In the genomic region with DNA sequence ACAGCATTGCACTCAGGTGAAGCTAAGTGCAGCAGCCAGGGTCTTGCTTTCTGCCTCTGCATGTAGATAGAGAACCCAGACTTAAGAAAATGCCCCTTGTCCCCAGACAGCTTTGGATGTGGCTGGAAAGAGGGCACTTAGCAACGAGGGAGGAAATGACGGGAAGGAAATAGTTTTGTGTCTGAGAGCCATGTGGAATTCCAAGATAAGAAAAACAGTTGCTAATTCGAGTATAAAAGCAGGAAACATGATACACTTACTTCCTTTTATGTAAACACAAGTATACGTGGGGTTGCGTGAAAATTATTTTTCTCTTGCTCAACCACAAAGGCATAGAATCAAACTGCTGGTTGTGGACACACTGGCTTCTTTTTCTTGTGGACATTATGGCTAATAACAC, we compare ENCODE assay signal across 8 mouse cellular contexts. TPM values are rescaled to one million over a fixed set of nuclear protein-coding genes. Genes with fewer than 3 reads are reported as not detected.
DNase-seq lines count a peak whose midpoint lies in the region; ATAC-seq and TF ChIP-seq lines count a peak whose summit lies in the region.

A gene (plus strand): TSS at position 312 of the 400 bp plus-strand sequence.

- no peaks in the 10 kb centered on the region for H3K4me1 ChIP-seq in embryonic facial prominence, embryonic 14.5 days (ENCODE audit: control insufficient read depth, insufficient read depth, low read length)
- H3K4me1 ChIP-seq in embryonic facial prominence, embryonic 10.5 days = no peaks in the 10 kb centered on the region
- peaks cover 0 to 8% of the 10 kb centered on the region in 2 experiments; a peak in 2 of 4 replicates for H3K4me1 ChIP-seq in MEL (ENCODE audit: control insufficient read depth in 1 of 2, insufficient read depth in 2 of 2, low read length in 2 of 2)
- no peaks in the 10 kb centered on the region; the same call in 1 of the 2 replicates for H3K4me1 ChIP-seq in heart, embryonic 16.5 days (ENCODE audit: control insufficient read depth, insufficient read depth, low read length)
- H3K4me1 ChIP-seq in lung, embryonic 14.5 days (ENCODE audit: insufficient read depth) = no peaks in the 10 kb centered on the region
- no peaks in the 10 kb centered on the region for H3K4me1 ChIP-seq in hindbrain, embryonic 11.5 days (replicated peaks; ENCODE audit: control insufficient read depth, insufficient read depth, low read length)

- H3K27me3 ChIP-seq in embryonic facial prominence, embryonic 14.5 days (replicated peaks; ENCODE audit: control insufficient read depth, insufficient read depth, low read length) = no peaks in the 10 kb centered on the region
- H3K27me3 ChIP-seq in embryonic facial prominence, embryonic 10.5 days (replicated peaks; ENCODE audit: low read depth, poor library complexity, severe bottlenecking) = no peaks in the 10 kb centered on the region
- no peaks in the 10 kb centered on the region; a peak in 1 of 4 replicates for H3K27me3 ChIP-seq in MEL (ENCODE audit: control insufficient read depth in 1 of 2, insufficient read depth in 2 of 2, low read length in 2 of 2)
- no peaks in the 10 kb centered on the region for H3K27me3 ChIP-seq in heart, embryonic 16.5 days (ENCODE audit: control insufficient read depth, insufficient read depth, low read length)
- H3K27me3 ChIP-seq in lung, embryonic 14.5 days (ENCODE audit: insufficient read depth, low read length) = no peaks in the 10 kb centered on the region
- H3K27me3 ChIP-seq in hindbrain, embryonic 11.5 days (ENCODE audit: control insufficient read depth, insufficient read depth, low read length) = no peaks in the 10 kb centered on the region

- no peak for TF ChIP-seq CTCF in MEL (IDR thresholded peaks at IDR 0.05 in 2 of 3, conservative IDR thresholded peaks at IDR 0.05 in 1 of 3; ENCODE audit: control insufficient read depth in 1 of 3, insufficient read depth in 1 of 3, low read depth in 2 of 3, low read length in 3 of 3, poor library complexity in 1 of 3, severe bottlenecking in 1 of 3)
- TF ChIP-seq CTCF in lung, embryonic 14.5 days (IDR thresholded peaks at IDR 0.05; ENCODE audit: low read depth) = no peak

- peak within 1 kb of the TSS; percentile 14; the same call in 1 of the 2 replicates for H3K4me3 ChIP-seq in embryonic facial prominence, embryonic 14.5 days (ENCODE audit: low read depth, low read length)
- H3K4me3 ChIP-seq in embryonic facial prominence, embryonic 10.5 days = no peak within 1 kb of the TSS
- H3K4me3 ChIP-seq in MEL (ENCODE audit: control insufficient read depth in 1 of 2, insufficient read depth in 1 of 2, low read depth in 2 of 2, low read length in 2 of 2) = no peak within 1 kb of the TSS; a peak in 1 of 4 replicates
- peak within 1 kb of the TSS; percentile 30 for H3K4me3 ChIP-seq in heart, embryonic 16.5 days (ENCODE audit: low read length)
- H3K4me3 ChIP-seq in lung, embryonic 14.5 days (ENCODE audit: low read depth, low read length) = peak within 1 kb of the TSS; percentile 19
- no peak within 1 kb of the TSS for H3K4me3 ChIP-seq in hindbrain, embryonic 11.5 days (ENCODE audit: low read depth, low read length)

- no peaks in the 10 kb centered on the region for H3K36me3 ChIP-seq in embryonic facial prominence, embryonic 14.5 days (ENCODE audit: control insufficient read depth, insufficient read depth, low read length)
- no peaks in the 10 kb centered on the region for H3K36me3 ChIP-seq in embryonic facial prominence, embryonic 10.5 days (replicated peaks)
- peaks cover 0 to 3% of the 10 kb centered on the region in 2 experiments; a peak in 2 of 4 replicates for H3K36me3 ChIP-seq in MEL (ENCODE audit: control insufficient read depth in 1 of 2, insufficient read depth in 2 of 2, low read length in 2 of 2)
- H3K36me3 ChIP-seq in heart, embryonic 16.5 days (ENCODE audit: control insufficient read depth, insufficient read depth) = no peaks in the 10 kb centered on the region
- H3K36me3 ChIP-seq in lung, embryonic 14.5 days (ENCODE audit: insufficient read depth) = no peaks in the 10 kb centered on the region
- no peaks in the 10 kb centered on the region for H3K36me3 ChIP-seq in hindbrain, embryonic 11.5 days (ENCODE audit: control insufficient read depth, insufficient read depth, low read length)

- no peak for ATAC-seq in embryonic facial prominence, embryonic 14.5 days (ENCODE audit: low read depth)
- ATAC-seq in heart, embryonic 16.5 days (replicated peaks; ENCODE audit: extremely low read depth, insufficient read depth, low FRiP score) = peak; percentile 58
- ATAC-seq in lung, embryonic 14.5 days (ENCODE audit: insufficient read depth) = peak; percentile 68; the same call in 1 of the 2 replicates
- no peak for ATAC-seq in monocyte, adult 5-6 weeks (replicated peaks; ENCODE audit: insufficient number of reproducible peaks, low FRiP score, low TSS enrichment, poor library complexity, severe bottlenecking)
- ATAC-seq in hindbrain, embryonic 11.5 days (ENCODE audit: low FRiP score) = no peak

- H3K27ac ChIP-seq in embryonic facial prominence, embryonic 14.5 days (replicated peaks; ENCODE audit: low read depth, low read length) = no peak within 1 kb of the TSS; the same call in none of the 2 replicates
- no peak within 1 kb of the TSS for H3K27ac ChIP-seq in embryonic facial prominence, embryonic 10.5 days (replicated peaks)
- H3K27ac ChIP-seq in MEL (ENCODE audit: control insufficient read depth, low read depth, low read length) = peak within 1 kb of the TSS; percentile 28; the same call in 1 of the 2 replicates
- peak within 1 kb of the TSS; percentile 68 for H3K27ac ChIP-seq in heart, embryonic 16.5 days (ENCODE audit: low read length)
- H3K27ac ChIP-seq in lung, embryonic 14.5 days (ENCODE audit: low read depth) = peak within 1 kb of the TSS; percentile 55
- H3K27ac ChIP-seq in hindbrain, embryonic 11.5 days (ENCODE audit: low read depth, low read length) = no peak within 1 kb of the TSS

- WGBS in embryonic facial prominence, embryonic 14.5 days = 17% methylated on average over 5 of the region's 5 CpGs
- WGBS in embryonic facial prominence, embryonic 10.5 days = 46% methylated on average over 5 of the region's 5 CpGs
- WGBS in heart, embryonic 16.5 days = 12% methylated on average over 5 of the region's 5 CpGs
- WGBS in lung, embryonic 14.5 days = 3% methylated on average over 5 of the region's 5 CpGs
- 61% methylated on average over 5 of the region's 5 CpGs for WGBS in hindbrain, embryonic 11.5 days

- peak; percentile 77 to 82 for TF ChIP-seq EP300 in MEL (IDR thresholded peaks at IDR 0.05; ENCODE audit: low read depth in 1 of 2, low read length in 2 of 2)

- no peak within 1 kb of the TSS for H3K4me2 ChIP-seq in embryonic facial prominence, embryonic 14.5 days (ENCODE audit: low read depth, low read length)
- peak within 1 kb of the TSS; percentile 6; the same call in 1 of the 2 replicates for H3K4me2 ChIP-seq in heart, embryonic 16.5 days (ENCODE audit: low read depth, low read length)
- peak within 1 kb of the TSS; percentile 13; the same call in 1 of the 2 replicates for H3K4me2 ChIP-seq in lung, embryonic 14.5 days
- no peak within 1 kb of the TSS for H3K4me2 ChIP-seq in hindbrain, embryonic 11.5 days (replicated peaks; ENCODE audit: low read depth, low read length)

- TF ChIP-seq RAD21 in MEL (IDR thresholded peaks at IDR 0.05; ENCODE audit: low read depth, low read length) = no peak

- no peaks in the 10 kb centered on the region for H3K9me3 ChIP-seq in embryonic facial prominence, embryonic 14.5 days (ENCODE audit: control insufficient read depth, low read length)
- H3K9me3 ChIP-seq in embryonic facial prominence, embryonic 10.5 days = no peaks in the 10 kb centered on the region
- H3K9me3 ChIP-seq in MEL (replicated peaks; ENCODE audit: insufficient read depth, low read length) = no peaks in the 10 kb centered on the region
- no peaks in the 10 kb centered on the region for H3K9me3 ChIP-seq in heart, embryonic 16.5 days (replicated peaks; ENCODE audit: control insufficient read depth, low read length)
- no peaks in the 10 kb centered on the region for H3K9me3 ChIP-seq in lung, embryonic 14.5 days (ENCODE audit: low read depth, low read length)
- no peaks in the 10 kb centered on the region for H3K9me3 ChIP-seq in hindbrain, embryonic 11.5 days (ENCODE audit: control insufficient read depth, low read length)

- no peaks in the 10 kb centered on the region for H3K79me2 ChIP-seq in MEL (ENCODE audit: control insufficient read depth, insufficient read depth, low read length, poor library complexity)

- no peak for DNase-seq in embryonic facial prominence, embryonic 14.5 days (ENCODE audit: low spot score)
- no peak for DNase-seq in embryonic facial prominence, embryonic 10.5 days (ENCODE audit: low spot score)
- DNase-seq in MEL (ENCODE audit: low read depth, low spot score) = peak; percentile 63
- DNase-seq in lung, embryonic 14.5 days = peak; percentile 62
- DNase-seq in hindbrain, embryonic 11.5 days (ENCODE audit: low spot score) = no peak
- no peak for DNase-seq in MN1 (ENCODE audit: low spot score)

- no peak within 1 kb of the TSS for H3K9ac ChIP-seq in embryonic facial prominence, embryonic 14.5 days (ENCODE audit: low read depth, low read length)
- no peak within 1 kb of the TSS for H3K9ac ChIP-seq in MEL (ENCODE audit: control insufficient read depth, low read depth, low read length, poor library complexity, severe bottlenecking)
- peak within 1 kb of the TSS; percentile 59 for H3K9ac ChIP-seq in heart, embryonic 16.5 days (ENCODE audit: low read length)
- H3K9ac ChIP-seq in lung, embryonic 14.5 days = peak within 1 kb of the TSS; percentile 17; the same call in 1 of the 2 replicates
- no peak within 1 kb of the TSS for H3K9ac ChIP-seq in hindbrain, embryonic 11.5 days (ENCODE audit: low read depth, low read length)

- TF ChIP-seq POLR2A in MEL (IDR thresholded peaks at IDR 0.05; ENCODE audit: control insufficient read depth in 1 of 2, insufficient read depth in 1 of 2, low read depth in 1 of 2, low read length in 2 of 2, poor library complexity in 1 of 2) = no peak

TF ChIP-seq in MEL, 35 proteins besides CTCF, POLR2A, EP300 and RAD21 (continues in another document):
- TF ChIP-seq TCF12 (IDR thresholded peaks at IDR 0.05; ENCODE audit: low read depth, low read length) (peak; percentile 18; the same call in 1 of the 2 replicates), TBP (IDR thresholded peaks at IDR 0.05; ENCODE audit: low read depth, low read length) (no peak), GATA1 (IDR thresholded peaks at IDR 0.05; ENCODE audit: low read depth, low read length) (peak; percentile 46)

RNA-seq across cellular contexts. Expression of the gene that starts here (rescaled TPM):
- polyA plus RNA-seq in embryonic facial prominence, embryonic 14.5 days (2014; fragmentation: Nextera tagmentation; extraction: Ambion mirVana) = 4.8 and 5.5 TPM in 2 replicates
- polyA plus RNA-seq in embryonic facial prominence, embryonic 10.5 days (2016; fragmentation: Nextera tagmentation; extraction: Ambion mirVana) = 1.5 and 2.0 TPM in 2 replicates
- total RNA-seq in MEL (2012; rRNA removed) = 0.07 TPM in 1 of 2 replicates, not detected in the other
- polyA plus RNA-seq in MEL (2012; ENCODE audit: insufficient read depth in 1 of 2, insufficient read length in 2 of 2, low read depth in 1 of 2, low replicate concordance in 2 of 2, missing spikeins in 1 of 2) = under 1 TPM in 1 of 2 experiments, not detected in 1; 0.24 TPM
- polyA plus RNA-seq in heart, embryonic 16.5 days (2015; fragmentation: Nextera tagmentation; extraction: Ambion mirVana) = 6.7 and 7.3 TPM in 2 replicates
- 7.8 and 8.9 TPM in 2 replicates for polyA plus RNA-seq in lung, embryonic 14.5 days (2014; fragmentation: Nextera tagmentation; extraction: Ambion mirVana)
- total RNA-seq in monocyte, adult 5-6 weeks (2017) = 2.4 TPM in 1 of 3 replicates, not detected in the others
- polyA plus RNA-seq in hindbrain, embryonic 11.5 days (2014; fragmentation: Nextera tagmentation; extraction: Ambion mirVana) = 2.0 and 2.7 TPM in 2 replicates

Comparison
In these comparisons a context has a peak if more than half of its experiments do, and no peak if none do; other contexts are left out.
1. H3K4me3 ChIP-seq: peak in embryonic facial prominence, embryonic 14.5 days (single experiment), heart, embryonic 16.5 days (single experiment) and lung, embryonic 14.5 days (single experiment); none in embryonic facial prominence, embryonic 10.5 days (single experiment), MEL (0 of 2) and hindbrain, embryonic 11.5 days (single experiment).
2. Peak in DNase-seq and H3K27ac ChIP-seq in MEL; RNA of the gene not detected or under 1 TPM.
3. ATAC-seq: peak in heart, embryonic 16.5 days (single experiment) and lung, embryonic 14.5 days (single experiment); none in embryonic facial prominence, embryonic 14.5 days (single experiment), monocyte, adult 5-6 weeks (single experiment) and hindbrain, embryonic 11.5 days (single experiment).
4. H3K27ac ChIP-seq: peak in heart, embryonic 16.5 days (single experiment) and lung, embryonic 14.5 days (single experiment); none in embryonic facial prominence, embryonic 14.5 days (single experiment), embryonic facial prominence, embryonic 10.5 days (single experiment) and hindbrain, embryonic 11.5 days (single experiment).
5. H3K4me2 ChIP-seq: peak in heart, embryonic 16.5 days (single experiment) and lung, embryonic 14.5 days (single experiment); none in embryonic facial prominence, embryonic 14.5 days (single experiment) and hindbrain, embryonic 11.5 days (single experiment).
6. H3K9ac ChIP-seq: peak in heart, embryonic 16.5 days (single experiment) and lung, embryonic 14.5 days (single experiment); none in embryonic facial prominence, embryonic 14.5 days (single experiment), MEL (single experiment) and hindbrain, embryonic 11.5 days (single experiment).